Mouse (Mus musculus): ENCODE measurements around the gene Aldh6a1. TPM values are rescaled to one million over a fixed set of nuclear protein-coding genes. Genes with fewer than 3 reads are reported as not detected.
A peak's percentile ranks its signal among the peaks of the same experiment; 100 is the strongest.

Aldh6a1 gene
- polyA plus RNA-seq, 1 experiment from 2014 or later, result 36.7 TPM

DNA sequence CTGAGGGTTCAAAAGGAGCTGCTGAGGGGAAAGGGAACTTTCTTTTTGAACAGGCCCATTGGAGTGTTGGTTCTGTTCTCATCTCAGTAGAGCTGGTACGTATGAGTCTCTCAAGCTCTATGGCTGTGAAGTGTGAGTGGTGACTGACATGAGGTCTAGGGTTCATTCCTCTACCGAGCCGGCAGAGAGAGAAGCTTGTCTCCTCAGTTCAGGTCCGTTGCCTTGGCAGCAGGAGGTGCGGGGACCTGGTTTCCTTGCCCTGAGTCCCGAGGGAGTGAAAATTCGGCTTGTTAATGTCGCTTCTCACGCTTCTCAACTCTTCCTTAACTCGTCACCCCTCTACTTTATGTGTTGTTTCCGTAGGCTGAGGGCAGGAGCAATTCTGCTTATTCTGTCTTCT is 997 bp upstream of the Aldh6a1 start:
- 2% methylated on average over 11 of the region's 11 CpGs for WGBS
- Histone ChIP-seq H3K9ac (peak overlapping the region; percentile 78), H3K27ac (peak overlapping the region; percentile 49; the same call in 1 of the 2 replicates), H3K4me3 (peak overlapping the region; percentile 77), H3K4me2 (peak overlapping the region; percentile 81), H3K36me3 (no peaks in the 10 kb centered on the region; the same call in 1 of the 2 replicates), H3K27me3 (no peaks in the 10 kb centered on the region), H3K9me3 (no peaks in the 10 kb centered on the region), H3K4me1 (peaks cover 22% of the 10 kb centered on the region)
- ATAC-seq (ENCODE audit: insufficient number of reproducible peaks, insufficient read depth, low FRiP score, low TSS enrichment, low read depth), result no peak

DNA sequence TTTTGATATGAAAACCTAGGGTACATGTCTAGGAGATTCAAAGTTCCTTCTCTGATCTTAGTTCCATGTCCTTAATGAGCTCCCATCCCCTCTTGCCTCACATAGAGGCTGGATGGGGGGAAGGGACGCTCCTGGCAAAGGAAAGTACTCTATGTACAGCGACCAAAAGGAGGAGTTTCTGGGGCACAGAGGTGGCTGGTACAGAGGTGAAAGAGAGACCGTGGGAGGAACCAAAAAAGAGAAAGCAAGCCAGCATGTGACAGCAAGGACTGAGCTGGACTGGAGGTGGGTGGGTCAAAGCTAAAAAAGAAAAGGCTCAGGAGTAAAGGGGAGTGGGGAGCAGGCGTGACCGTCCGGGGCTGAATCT is 470 bp downstream of the Aldh6a1 start:
- ATAC-seq (ENCODE audit: insufficient number of reproducible peaks, insufficient read depth, low FRiP score, low TSS enrichment, low read depth), result no peak
- H3K36me3 ChIP-seq, result no peaks in the 10 kb centered on the region; the same call in 1 of the 2 replicates
- H3K4me3 ChIP-seq, result peak overlapping the region; percentile 77
- 0% methylated on average over 6 of the region's 6 CpGs for WGBS
- H3K4me2 ChIP-seq, result peak overlapping the region; percentile 81
- peaks cover 22% of the 10 kb centered on the region for H3K4me1 ChIP-seq
- no peaks in the 10 kb centered on the region; the same call in 1 of the 2 replicates for H3K27me3 ChIP-seq
- H3K9ac ChIP-seq, result peak overlapping the region; percentile 78
- H3K9me3 ChIP-seq, result no peaks in the 10 kb centered on the region
- peak overlapping the region; percentile 74 for H3K27ac ChIP-seq

DNA sequence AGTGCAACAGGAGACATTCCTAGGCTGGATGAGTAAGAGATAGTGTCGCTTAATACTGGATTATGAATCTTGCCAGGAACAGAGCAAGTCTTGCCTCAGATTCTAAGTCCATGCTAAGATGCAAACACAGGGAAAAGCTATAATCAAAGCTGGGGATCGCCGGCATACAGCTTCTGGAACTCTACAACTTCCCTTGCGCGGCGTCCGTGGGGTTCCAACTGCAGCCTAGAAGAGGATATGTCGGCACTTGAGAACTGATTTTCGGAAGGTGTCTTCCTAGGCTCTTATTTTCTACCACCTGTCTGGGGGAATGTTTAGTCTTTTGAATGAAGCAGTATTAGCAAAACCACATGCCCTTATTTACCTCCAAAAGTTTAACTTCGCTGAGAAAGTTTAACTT is 917 bp downstream of the Aldh6a1 start:
- WGBS, result 46% methylated on average over 10 of the region's 10 CpGs
- H3K27ac ChIP-seq, result 0 out of 2 replicates have a peak overlapping the region, but pooled peaks have one; percentile 74
- H3K9me3 ChIP-seq, result no peaks in the 10 kb centered on the region
- no peaks in the 10 kb centered on the region; the same call in 1 of the 2 replicates for H3K27me3 ChIP-seq
- H3K4me3 ChIP-seq, result peak overlapping the region; percentile 77
- no peak for ATAC-seq (ENCODE audit: insufficient number of reproducible peaks, insufficient read depth, low FRiP score, low TSS enrichment, low read depth)
- H3K4me1 ChIP-seq, result peaks cover 22% of the 10 kb centered on the region
- peak overlapping the region; percentile 78; the same call in 1 of the 2 replicates for H3K9ac ChIP-seq
- no peaks in the 10 kb centered on the region; the same call in 1 of the 2 replicates for H3K36me3 ChIP-seq
- H3K4me2 ChIP-seq, result peak overlapping the region; percentile 81

DNA sequence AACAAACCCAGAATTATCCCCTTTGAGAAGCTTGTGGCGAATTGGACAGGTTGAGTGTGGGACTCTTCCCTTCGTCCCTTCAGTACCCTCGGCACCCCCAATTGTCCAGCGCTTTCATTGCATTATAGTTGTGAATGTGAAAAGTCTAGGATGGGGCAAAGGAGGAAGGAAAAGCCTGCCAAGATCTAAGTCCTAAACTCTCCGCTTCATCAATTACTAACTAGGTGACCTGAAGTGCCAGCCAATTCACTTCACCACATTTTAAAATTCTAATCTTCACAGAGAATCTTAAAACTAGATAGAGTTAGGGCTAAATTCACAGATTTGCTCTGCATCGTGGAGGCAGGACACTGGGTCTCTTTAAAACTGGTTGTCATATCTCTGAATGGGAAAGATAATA is 2.6 kb downstream of the Aldh6a1 start:
- H3K9ac ChIP-seq, result no peak overlapping the region
- no peaks in the 10 kb centered on the region for H3K36me3 ChIP-seq
- ATAC-seq (ENCODE audit: insufficient number of reproducible peaks, insufficient read depth, low FRiP score, low TSS enrichment, low read depth), result no peak
- H3K27ac ChIP-seq, result no peak overlapping the region
- 82% methylated on average over 6 of the region's 6 CpGs for WGBS
- H3K4me3 ChIP-seq, result no peak overlapping the region
- peaks cover 22% of the 10 kb centered on the region for H3K4me1 ChIP-seq
- H3K9me3 ChIP-seq, result no peaks in the 10 kb centered on the region
- H3K27me3 ChIP-seq, result no peaks in the 10 kb centered on the region; the same call in 1 of the 2 replicates
- H3K4me2 ChIP-seq, result no peak overlapping the region

DNA sequence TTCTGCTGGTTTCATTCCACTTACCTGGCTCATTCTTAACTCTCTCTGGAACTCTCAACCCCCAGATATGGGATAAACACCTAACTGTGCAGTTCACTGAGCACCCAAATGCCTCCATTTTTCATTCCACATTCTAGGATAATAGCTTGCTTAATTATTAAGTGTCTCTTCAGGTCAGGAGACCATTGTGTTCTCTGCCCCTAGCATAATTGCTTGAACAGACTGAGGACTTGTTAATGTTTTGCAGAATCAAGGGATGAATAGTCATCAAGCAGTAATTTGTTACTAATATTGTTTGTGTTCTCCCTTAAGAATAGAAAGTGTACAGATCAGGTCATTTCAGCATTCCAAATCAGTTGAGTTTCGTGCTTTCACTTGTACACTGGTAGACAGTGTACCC is 3.4 kb downstream of the Aldh6a1 start:
- Histone ChIP-seq H3K36me3 (no peaks in the 10 kb centered on the region), H3K27ac (no peak overlapping the region), H3K9ac (no peak overlapping the region), H3K9me3 (no peaks in the 10 kb centered on the region), H3K4me1 (peaks cover 16% of the 10 kb centered on the region), H3K4me2 (no peak overlapping the region), H3K27me3 (no peaks in the 10 kb centered on the region; the same call in 1 of the 2 replicates), H3K4me3 (no peak overlapping the region)
- 81% methylated on average over 1 of the region's 1 CpGs for WGBS
- no peak for ATAC-seq (ENCODE audit: insufficient number of reproducible peaks, insufficient read depth, low FRiP score, low TSS enrichment, low read depth)

DNA sequence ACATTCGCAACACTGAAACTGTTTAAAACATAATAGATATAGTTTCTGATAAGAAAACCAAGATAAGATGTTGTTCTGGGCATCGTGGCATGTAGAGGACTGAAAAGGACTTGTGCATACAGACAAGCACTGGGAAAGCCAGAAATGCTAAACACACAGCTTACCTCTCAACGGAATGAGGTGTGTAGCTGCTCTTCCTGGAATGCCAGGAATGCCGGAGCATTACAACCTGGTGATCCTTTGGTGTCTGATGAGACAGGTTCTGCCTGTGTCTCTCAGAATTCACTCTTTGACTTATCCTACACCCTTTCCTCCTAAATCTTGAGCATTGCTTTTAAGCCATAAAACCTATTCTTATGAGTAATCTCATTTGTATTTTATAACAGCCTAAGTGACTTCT is 8.3 kb downstream of the Aldh6a1 start:
- Histone ChIP-seq H3K4me2 (no peak overlapping the region), H3K27me3 (no peaks in the 10 kb centered on the region; the same call in 1 of the 2 replicates), H3K27ac (no peak overlapping the region), H3K9me3 (no peaks in the 10 kb centered on the region), H3K4me1 (no peaks in the 10 kb centered on the region), H3K9ac (no peak overlapping the region), H3K4me3 (no peak overlapping the region), H3K36me3 (peaks cover 12% of the 10 kb centered on the region)
- no peak for ATAC-seq (ENCODE audit: insufficient number of reproducible peaks, insufficient read depth, low FRiP score, low TSS enrichment, low read depth)
- 71% methylated on average over 4 of the region's 4 CpGs for WGBS

DNA sequence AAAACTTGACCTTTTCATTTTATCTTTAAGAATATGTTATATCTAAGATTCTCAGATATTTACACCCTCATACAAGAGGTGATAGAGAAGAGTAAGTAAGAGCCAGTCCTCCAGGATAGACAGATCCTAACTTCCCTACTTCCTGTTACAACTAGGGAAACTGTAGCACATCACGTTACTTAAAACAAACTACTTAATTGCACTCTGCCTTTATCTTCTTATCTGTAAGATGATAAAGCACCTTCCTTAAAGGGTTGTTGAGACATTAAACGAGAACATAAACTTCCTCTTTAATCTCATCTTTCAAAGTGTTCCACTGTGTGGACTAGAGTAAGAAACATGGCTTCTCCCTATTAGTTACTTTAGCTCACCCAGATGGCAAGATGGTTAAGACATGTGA is 12.1 kb downstream of the Aldh6a1 start:
- H3K27ac ChIP-seq, result no peak overlapping the region
- no peaks in the 10 kb centered on the region for H3K9me3 ChIP-seq
- no peaks in the 10 kb centered on the region for H3K27me3 ChIP-seq
- H3K4me2 ChIP-seq, result no peak overlapping the region
- no peaks in the 10 kb centered on the region for H3K4me1 ChIP-seq
- H3K36me3 ChIP-seq, result peaks cover 16% of the 10 kb centered on the region
- 67% methylated on average over 2 of the region's 2 CpGs for WGBS
- ATAC-seq (ENCODE audit: insufficient number of reproducible peaks, insufficient read depth, low FRiP score, low TSS enrichment, low read depth), result no peak
- H3K4me3 ChIP-seq, result no peak overlapping the region
- no peak overlapping the region for H3K9ac ChIP-seq

DNA sequence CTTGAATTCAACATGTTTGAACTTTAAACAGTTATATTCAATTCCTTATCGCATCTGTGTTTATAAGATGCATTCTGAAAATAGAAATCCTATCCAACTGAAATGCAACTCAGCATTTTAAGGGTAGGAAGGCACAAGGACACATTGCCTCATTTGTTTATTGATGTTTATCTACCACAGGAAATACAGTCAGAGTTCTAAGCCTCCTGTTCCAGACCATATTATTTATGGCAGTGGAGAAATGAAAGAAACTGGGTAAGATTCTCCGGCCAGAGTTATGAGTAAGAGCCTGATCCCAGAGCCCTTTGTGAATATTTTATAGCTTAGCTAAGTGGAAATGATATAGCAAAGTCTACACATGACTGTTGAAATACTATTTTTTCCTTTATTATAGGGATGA is 21.0 kb downstream of the Aldh6a1 start:
- H3K27me3 ChIP-seq, result no peaks in the 10 kb centered on the region
- H3K9ac ChIP-seq, result no peak overlapping the region

DNA sequence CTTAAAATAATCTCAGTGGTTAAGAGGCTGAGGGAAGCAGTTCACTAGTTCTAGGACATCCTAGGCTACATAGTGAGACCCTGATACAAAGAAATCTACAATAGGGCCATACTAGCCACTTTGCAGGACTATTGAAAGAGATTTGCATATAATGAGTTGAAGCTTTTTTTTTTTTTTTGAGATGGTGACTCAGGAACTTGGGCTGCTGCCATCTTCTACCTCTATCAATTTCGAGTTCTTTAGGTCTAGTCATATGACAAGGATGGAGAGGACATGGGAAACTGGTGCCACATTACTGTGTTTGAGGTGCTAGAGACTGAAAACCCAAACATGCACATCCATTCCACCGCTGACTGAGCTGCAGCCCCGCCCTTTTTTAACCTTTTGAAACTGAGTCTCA is 26.8 kb downstream of the Aldh6a1 start:
- no peak overlapping the region for H3K4me3 ChIP-seq
- H3K27ac ChIP-seq, result no peak overlapping the region
- H3K4me1 ChIP-seq, result no peaks in the 10 kb centered on the region
- no peak overlapping the region for H3K4me2 ChIP-seq
- no peaks in the 10 kb centered on the region for H3K36me3 ChIP-seq
- H3K9ac ChIP-seq, result no peak overlapping the region
- H3K9me3 ChIP-seq, result no peaks in the 10 kb centered on the region
- H3K27me3 ChIP-seq, result no peaks in the 10 kb centered on the region
- 55% methylated on average over 3 of the region's 3 CpGs for WGBS
- ATAC-seq (ENCODE audit: insufficient number of reproducible peaks, insufficient read depth, low FRiP score, low TSS enrichment, low read depth), result no peak

More for the DNA sequence above, 21.0 kb downstream of the Aldh6a1 start:
- H3K27ac ChIP-seq, result no peak overlapping the region
- no peak overlapping the region for H3K4me2 ChIP-seq
- WGBS, result 91% methylated on average over 2 of the region's 2 CpGs
- no peaks in the 10 kb centered on the region for H3K9me3 ChIP-seq
- H3K36me3 ChIP-seq, result peaks cover 19% of the 10 kb centered on the region
- H3K4me3 ChIP-seq, result no peak overlapping the region
- H3K4me1 ChIP-seq, result no peaks in the 10 kb centered on the region
- ATAC-seq (ENCODE audit: insufficient number of reproducible peaks, insufficient read depth, low FRiP score, low TSS enrichment, low read depth), result no peak

DNA sequence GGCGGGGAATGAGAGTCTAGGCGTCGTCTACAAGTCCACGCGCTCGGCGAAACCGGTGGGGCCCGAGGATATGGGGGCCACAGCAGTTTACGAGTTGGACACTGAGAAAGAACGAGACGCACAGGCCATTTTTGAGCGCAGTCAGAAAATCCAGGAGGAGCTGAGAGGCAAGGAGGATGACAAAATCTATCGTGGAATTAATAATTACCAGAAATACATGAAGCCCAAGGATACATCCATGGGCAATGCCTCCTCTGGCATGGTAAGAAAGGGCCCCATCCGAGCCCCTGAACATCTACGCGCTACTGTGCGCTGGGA is 33.2 kb downstream of the Aldh6a1 start:
- Histone ChIP-seq H3K9me3 (0 out of 2 replicates have a peak, but pooled peaks cover 4% of the 10 kb centered on the region), H3K27ac (peak overlapping the region; percentile 68; the same call in 1 of the 2 replicates), H3K4me1 (peaks cover 6% of the 10 kb centered on the region), H3K9ac (peak overlapping the region; percentile 76), H3K4me2 (peak overlapping the region; percentile 78), H3K4me3 (peak overlapping the region; percentile 58), H3K36me3 (0 out of 2 replicates have a peak, but pooled peaks cover 4% of the 10 kb centered on the region), H3K27me3 (no peaks in the 10 kb centered on the region)
- 32% methylated on average over 18 of the region's 18 CpGs for WGBS
- ATAC-seq (ENCODE audit: insufficient number of reproducible peaks, insufficient read depth, low FRiP score, low TSS enrichment, low read depth), result no peak

DNA sequence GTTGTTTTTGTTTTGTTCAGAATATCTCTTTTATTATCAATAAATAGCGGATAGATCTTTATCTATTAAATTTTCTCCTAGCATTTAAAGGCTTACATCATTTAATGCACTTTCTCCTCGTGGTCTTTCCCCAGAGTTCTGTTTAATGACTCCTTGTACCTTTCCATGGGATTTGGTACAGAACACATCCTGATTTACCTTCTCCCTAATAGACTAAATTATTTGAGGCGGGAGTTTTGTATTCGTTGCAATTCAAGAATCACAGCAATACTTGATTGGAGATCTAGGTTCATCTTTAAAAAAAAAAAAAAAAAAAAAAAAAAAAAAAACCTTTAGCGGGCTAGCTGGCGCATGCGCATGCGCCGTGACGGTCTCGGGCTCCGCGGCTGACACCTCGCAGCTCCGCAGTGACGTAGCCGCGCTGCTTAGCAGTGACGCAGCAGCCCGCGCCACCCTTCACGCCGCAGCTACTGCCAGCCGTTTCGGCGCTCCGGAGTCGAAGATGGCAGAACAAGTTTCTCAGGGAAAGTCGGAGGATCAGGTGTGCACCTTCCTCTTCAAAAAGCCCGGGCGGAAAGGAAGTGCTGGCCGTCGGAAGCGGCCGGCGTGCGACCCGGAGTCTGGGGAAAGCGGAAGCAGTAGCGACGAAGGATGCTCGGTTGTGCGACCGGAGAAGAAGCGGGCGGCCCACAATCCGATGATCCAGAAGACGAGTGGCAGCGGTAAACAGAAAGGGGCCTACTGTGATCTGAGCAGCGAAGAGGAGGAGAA is 33.8 kb downstream of the Aldh6a1 start, which contains the start of gene Rnf113a2:
Gene Rnf113a2, plus strand, starts transcription at position 363 of the 771 bp plus-strand sequence.
- Histone ChIP-seq H3K36me3 (0 out of 2 replicates have a peak, but pooled peaks cover 4% of the 10 kb centered on the region), H3K9ac (peak within 1 kb of the TSS; percentile 76), H3K4me3 (peak within 1 kb of the TSS; percentile 58), H3K27ac (peak within 1 kb of the TSS; percentile 68), H3K4me2 (peak within 1 kb of the TSS; percentile 78), H3K4me1 (peaks cover 6% of the 10 kb centered on the region), H3K9me3 (0 out of 2 replicates have a peak, but pooled peaks cover 4% of the 10 kb centered on the region), H3K27me3 (no peaks in the 10 kb centered on the region)
- 3% methylated on average over 50 of the region's 50 CpGs for WGBS
- ATAC-seq (ENCODE audit: insufficient number of reproducible peaks, insufficient read depth, low FRiP score, low TSS enrichment, low read depth), result peak; percentile 81; the same call in 1 of the 2 replicates

All from embryonic facial prominence, embryonic 13.5 days (tissue).